Mouse (Mus musculus) MEL (cell line): ENCODE results near the gene Klf13. TPM values are rescaled to one million over a fixed set of nuclear protein-coding genes. Genes with fewer than 3 reads are reported as not detected.

Experiments used
- DNase-seq: peaks from one replicate; pipeline ENCODE4 v3.0.0; 2011; ENCODE audit warnings: low read depth, low spot score
- H3K27ac ChIP-seq: 2 replicates; pipeline ENCODE4 v1.5.1; 2012; ENCODE audit warnings: low read depth, mild to moderate bottlenecking, control low read depth, low read length, moderate library complexity; ENCODE audit not compliant: control insufficient read depth
- H3K27me3 ChIP-seq, 2 experiments: fragments of 150-350 bp in 1 of 2; sonication (generic) in 1 of 2; 2 replicates each; pipeline ENCODE4 v1.6.1; 2012; ENCODE audit warnings: low read length in 2 of 2, mild to moderate bottlenecking in 2 of 2, improper control_type of control experiment in 1 of 2, moderate library complexity in 1 of 2; ENCODE audit not compliant: insufficient read depth in 2 of 2, control insufficient read depth in 1 of 2
- H3K36me3 ChIP-seq, 2 experiments: 2 replicates each; pipeline ENCODE4 v1.6.1; 2012 to 2014; ENCODE audit warnings: low read length in 2 of 2, improper control_type of control experiment in 1 of 2, inconsistent platforms in 1 of 2, mild to moderate bottlenecking in 1 of 2; ENCODE audit not compliant: insufficient read depth in 2 of 2, control insufficient read depth in 1 of 2
- H3K4me1 ChIP-seq, 2 experiments: fragments of 150-350 bp in 1 of 2; sonication (generic) in 1 of 2; 2 replicates each; pipeline ENCODE4 v1.6.1; 2012; ENCODE audit warnings: low read length in 2 of 2, improper control_type of control experiment in 1 of 2, mild to moderate bottlenecking in 1 of 2; ENCODE audit not compliant: insufficient read depth in 2 of 2, control insufficient read depth in 1 of 2
- H3K4me3 ChIP-seq, 2 experiments: fragments of 150-350 bp in 1 of 2; sonication (generic) in 1 of 2; 2 replicates each; pipeline ENCODE4 v1.5.1; 2012; ENCODE audit warnings: low read depth in 2 of 2, low read length in 2 of 2, mild to moderate bottlenecking in 2 of 2, moderate library complexity in 2 of 2, control low read depth in 1 of 2, improper control_type of control experiment in 1 of 2; ENCODE audit not compliant: control insufficient read depth in 1 of 2, insufficient read depth in 1 of 2
- H3K79me2 ChIP-seq: 2 replicates; pipeline ENCODE4 v1.6.1; 2012; ENCODE audit warnings: mild to moderate bottlenecking, low read length, moderate library complexity; ENCODE audit not compliant: control insufficient read depth, poor library complexity, insufficient read depth
- H3K9ac ChIP-seq: 2 replicates; pipeline ENCODE4 v1.6.1; 2012; ENCODE audit warnings: low read depth, mild to moderate bottlenecking, control low read depth, low read length, moderate library complexity; ENCODE audit not compliant: control insufficient read depth, poor library complexity, severe bottlenecking
- H3K9me3 ChIP-seq: fragments of 150-350 bp; sonication (generic); replicated peaks from 2 replicates; pipeline ENCODE4 v1.6.1; 2012; ENCODE audit warnings: mild to moderate bottlenecking, low read length, improper control_type of control experiment, moderate library complexity; ENCODE audit not compliant: insufficient read depth
- CHD1 ChIP-seq: IDR thresholded peaks from 2 replicates; pipeline ENCODE4 v1.6.1; 2012; ENCODE audit warnings: low read depth, mild to moderate bottlenecking, inconsistent platforms, low read length, improper control_type of control experiment
- CHD2 ChIP-seq: IDR thresholded peaks from 2 replicates; pipeline ENCODE4 v1.6.1; 2011; ENCODE audit warnings: low read length, improper control_type of control experiment
- CTCF ChIP-seq, 3 experiments: IDR thresholded peaks in 2 of 3; conservative IDR thresholded peaks in 1 of 3; 2 replicates each; pipeline ENCODE4 v1.5.1; 2011 to 2012; ENCODE audit warnings: low read length in 3 of 3, low read depth in 2 of 3, mild to moderate bottlenecking in 2 of 3, improper control_type of control experiment in 1 of 3, inconsistent platforms in 1 of 3, mixed read lengths in 1 of 3, moderate library complexity in 1 of 3; ENCODE audit not compliant: control insufficient read depth in 1 of 3, insufficient read depth in 1 of 3, poor library complexity in 1 of 3, severe bottlenecking in 1 of 3
- E2F4 ChIP-seq: IDR thresholded peaks from 2 replicates; pipeline ENCODE4 v1.6.1; 2011; ENCODE audit warnings: low read depth, low read length, improper control_type of control experiment, borderline replicate concordance
- ETS1 ChIP-seq: IDR thresholded peaks from 2 replicates; pipeline ENCODE4 v1.6.1; 2012; ENCODE audit warnings: low read depth, mild to moderate bottlenecking, inconsistent platforms, low read length, improper control_type of control experiment, moderate library complexity
- MAFK ChIP-seq: IDR thresholded peaks from 2 replicates; pipeline ENCODE4 v1.6.1; 2011; ENCODE audit warnings: low read depth, mild to moderate bottlenecking, low read length, improper control_type of control experiment, borderline replicate concordance
- MAX ChIP-seq: IDR thresholded peaks from 2 replicates; pipeline ENCODE4 v1.6.1; 2011; ENCODE audit warnings: low read length, improper control_type of control experiment
- MEF2A ChIP-seq: IDR thresholded peaks from 2 replicates; pipeline ENCODE4 v1.6.1; 2014; ENCODE audit warnings: low read depth, mild to moderate bottlenecking, inconsistent platforms, low read length, improper control_type of control experiment; ENCODE audit not compliant: poor library complexity, insufficient replicate concordance, severe bottlenecking; ENCODE audit errors: extremely low read depth
- MXI1 ChIP-seq: IDR thresholded peaks from 2 replicates; pipeline ENCODE4 v1.6.1; 2011; ENCODE audit warnings: mild to moderate bottlenecking, low read depth, low read length, improper control_type of control experiment
- MYB ChIP-seq: IDR thresholded peaks from 2 replicates; pipeline ENCODE4 v1.6.1; 2011; ENCODE audit warnings: mild to moderate bottlenecking, low read depth, low read length, improper control_type of control experiment
- POLR2AphosphoS5 ChIP-seq: IDR thresholded peaks from 2 replicates; pipeline ENCODE4 v1.6.1; 2012; ENCODE audit warnings: low read depth, borderline replicate concordance, mild to moderate bottlenecking, inconsistent platforms, low read length, moderate library complexity, mixed read lengths
- RCOR1 ChIP-seq: IDR thresholded peaks from 2 replicates; pipeline ENCODE4 v1.6.1; 2012; ENCODE audit warnings: low read depth, mild to moderate bottlenecking, inconsistent platforms, low read length, improper control_type of control experiment
- SMC3 ChIP-seq: IDR thresholded peaks from 2 replicates; pipeline ENCODE4 v1.6.1; 2011; ENCODE audit warnings: low read depth, low read length, improper control_type of control experiment
- TAL1 ChIP-seq: IDR thresholded peaks from 2 replicates; pipeline ENCODE4 v1.6.1; 2012; ENCODE audit warnings: mild to moderate bottlenecking, inconsistent platforms, low read length, moderate library complexity, mixed read lengths
- USF1 ChIP-seq: IDR thresholded peaks from 2 replicates; pipeline ENCODE4 v1.6.1; 2014; ENCODE audit warnings: low read depth, mild to moderate bottlenecking, inconsistent platforms, low read length, improper control_type of control experiment, moderate library complexity
- USF2 ChIP-seq, 2 experiments: IDR thresholded peaks; 2 replicates each; pipeline ENCODE4 v1.6.1; 2011 to 2012; ENCODE audit warnings: improper control_type of control experiment in 2 of 2, low read length in 2 of 2, borderline replicate concordance in 1 of 2, inconsistent platforms in 1 of 2, low read depth in 1 of 2, mild to moderate bottlenecking in 1 of 2; ENCODE audit not compliant: insufficient read depth in 1 of 2
- ZKSCAN1 ChIP-seq: IDR thresholded peaks from 2 replicates; pipeline ENCODE4 v1.6.1; 2012; ENCODE audit warnings: low read depth, mild to moderate bottlenecking, inconsistent platforms, low read length, improper control_type of control experiment, moderate library complexity
- ZNF384 ChIP-seq: IDR thresholded peaks from 2 replicates; pipeline ENCODE4 v1.6.1; 2012; ENCODE audit warnings: low read depth, mild to moderate bottlenecking, inconsistent platforms, low read length, improper control_type of control experiment
- polyA plus RNA-seq, 2 experiments: library from polyadenylated mRNA; stranded (reverse) in 1 of 2; unstranded in 1 of 2; fragments of >175 nt in 1 of 2; fragments of >200 nt in 1 of 2; gene quantifications; 2 replicates each; pipeline versions ENCODE4 v1.2.1 to v1.2.4; 2012; ENCODE audit warnings: low replicate concordance in 2 of 2, low read depth in 1 of 2; ENCODE audit not compliant: insufficient read length in 2 of 2, insufficient read depth in 1 of 2, missing spikeins in 1 of 2
- total RNA-seq: library from RNA; depleted of rRNA; stranded (reverse); fragments of 300-350 nt; gene quantifications from 2 replicates; pipeline ENCODE4 v1.2.3, GENCODE M21; 2012

Gene Klf13
- total and polyA plus RNA-seq, 3 experiments: 21.6 to 118 (median 26.9) TPM

DNA sequence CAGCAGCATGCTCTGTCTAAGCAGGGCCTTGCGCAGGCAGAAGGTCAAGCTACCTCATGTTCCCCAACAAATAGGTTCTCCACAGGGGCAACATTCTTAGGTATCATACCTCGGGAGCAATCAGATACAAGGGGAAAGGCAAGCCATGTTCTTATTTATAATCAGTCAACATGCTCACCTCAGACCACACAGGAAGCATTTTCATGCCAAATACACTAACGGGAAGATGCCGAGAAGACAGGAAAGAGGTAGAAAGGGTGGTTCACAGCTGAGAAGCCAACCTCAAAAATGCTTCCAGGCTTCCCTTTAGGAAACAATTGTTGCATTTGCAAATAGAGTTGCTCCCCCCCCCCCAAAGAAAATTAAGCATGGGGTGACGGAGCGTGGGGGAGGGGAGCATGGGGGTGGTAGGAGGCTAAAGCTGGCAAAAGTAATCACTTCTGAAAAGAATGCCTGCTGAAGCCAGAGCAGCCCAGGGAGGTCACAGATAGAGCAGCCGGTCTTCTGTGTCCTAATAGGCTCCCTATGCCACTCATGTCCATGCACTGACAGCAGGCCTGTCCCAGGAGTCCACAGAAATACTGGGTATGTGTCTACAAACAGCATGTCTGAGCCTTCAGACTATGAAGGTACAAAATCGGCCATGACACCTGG is 16.7 kb downstream of the Klf13 start (continued):
- TF ChIP-seq MEF2A (no peak), MYB (peak; percentile 42; the same call in 1 of the 2 replicates), TAL1 (0 out of 2 replicates have a peak, but pooled peaks have one; percentile 3), E2F4 (no peak), MAFK (no peak), MAX (0 out of 2 replicates have a peak, but pooled peaks have one; percentile 42), RCOR1 (peak; percentile 61), SMC3 (no peak), USF1 (no peak), ZNF384 (no peak), MXI1 (no peak; the same call in 1 of the 2 replicates), CHD1 (no peak), POLR2AphosphoS5 (no peak), CHD2 (no peak), ZKSCAN1 (no peak), CTCF (IDR thresholded peaks at IDR 0.05 in 2 of 3, conservative IDR thresholded peaks at IDR 0.05 in 1 of 3; ENCODE audit: control insufficient read depth in 1 of 3, insufficient read depth in 1 of 3, low read depth in 2 of 3, low read length in 3 of 3, poor library complexity in 1 of 3, severe bottlenecking in 1 of 3) (no peak)

DNA sequence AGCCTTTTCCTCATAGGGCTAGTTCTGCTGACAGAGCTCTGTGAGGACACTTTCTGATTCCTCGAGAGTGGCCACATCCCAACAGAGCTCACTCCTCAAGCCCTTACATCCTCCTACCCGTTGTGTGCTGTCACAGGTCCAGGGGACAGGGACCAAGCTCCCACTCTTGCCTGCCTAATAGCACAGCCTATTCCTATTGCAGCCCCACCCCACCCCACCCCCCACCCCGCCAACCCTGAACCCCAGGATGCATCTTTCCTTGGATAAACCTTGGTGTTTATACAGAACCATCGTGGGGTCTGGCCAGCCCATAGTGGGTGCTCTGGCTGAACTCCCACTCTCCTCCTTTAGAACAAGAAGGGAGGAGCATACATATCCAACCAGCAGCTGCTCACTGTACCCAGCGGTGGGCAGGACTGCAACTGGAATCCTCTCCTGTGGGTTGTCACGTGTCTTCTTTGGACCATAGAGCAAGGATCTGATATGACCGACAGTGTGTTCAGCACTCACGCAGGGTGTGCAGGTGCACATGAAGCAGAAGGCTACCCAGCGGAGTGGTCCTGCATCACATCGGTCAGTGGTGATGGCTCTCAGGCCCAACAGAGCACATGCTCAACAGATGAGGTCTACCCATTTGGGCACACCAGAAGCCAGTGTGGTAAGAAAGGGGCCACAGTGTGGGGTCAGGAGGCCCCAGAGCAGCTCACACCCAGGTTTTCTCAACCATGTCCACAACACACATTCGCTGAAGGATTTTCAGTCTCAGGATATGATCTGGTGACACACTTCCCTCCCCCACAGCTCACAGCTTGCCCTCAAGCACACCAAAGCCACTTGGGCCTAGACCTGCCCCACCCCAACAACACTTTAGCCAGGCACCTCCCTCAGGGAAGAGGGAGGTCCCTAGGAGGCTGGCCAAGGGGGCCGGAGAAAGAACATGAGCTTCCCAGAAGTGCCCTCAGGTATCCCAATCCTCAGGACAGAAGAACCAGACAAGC is 19.6 kb downstream of the Klf13 start:
- peaks cover 7 to 49% of the 10 kb centered on the region in 2 experiments for H3K36me3 ChIP-seq
- no peak overlapping the region for H3K4me3 ChIP-seq
- H3K9ac ChIP-seq: no peak overlapping the region
- peaks cover 48% of the 10 kb centered on the region for H3K79me2 ChIP-seq
- H3K4me1 ChIP-seq: peaks cover 41 to 56% of the 10 kb centered on the region in 2 experiments
- no peak for DNase-seq
- no peaks in the 10 kb centered on the region for H3K27me3 ChIP-seq
- no peak overlapping the region for H3K27ac ChIP-seq
- H3K9me3 ChIP-seq: no peaks in the 10 kb centered on the region
- TF ChIP-seq TAL1 (no peak), USF1 (peak; percentile 27; the same call in 1 of the 2 replicates), USF2 (IDR thresholded peaks at IDR 0.05; ENCODE audit: borderline replicate concordance in 1 of 2, insufficient read depth in 1 of 2, low read depth in 1 of 2, low read length in 2 of 2) (no peak), ETS1 (no peak)
- TF ChIP-seq, all 39 proteins: peak for 1
